Mouse (Mus musculus): ENCODE results near the gene Atxn7.
"Not testable (repeated sequence)": the region's sequence is repeated elsewhere in the genome, so short reads cannot be mapped to it uniquely, and the experiment has no call there.

The Atxn7 gene

GRCm38 (mm10) chr14:13961401-13962112, at the start of gene Atxn7, which contains the start of gene Thoc7:
TSS of gene Atxn7 (plus strand) at chr14:13961440.
TSS of gene Thoc7 (minus strand) at chr14:13961852.
- peak; percentile 23 to 31 for DNase-seq (ENCODE audit: low spot score in 2 of 2)

- DNase-seq (ENCODE audit: low spot score in 2 of 2): no peak
These were observed 46.7 kb upstream of the Atxn7 start, which contains the start of gene Gm281 for GRCm38 (mm10) chr14:13914387-13915082. TSS of gene Gm281 (minus strand) at chr14:13914478.

GRCm38 (mm10) chr14:13915207-13915606, 46.0 kb upstream of the Atxn7 start:
- peak in 1 of 2 experiments; percentile 6 for DNase-seq (ENCODE audit: low spot score in 2 of 2)

GRCm38 (mm10) chr14:13917208-13917607, 44.0 kb upstream of the Atxn7 start:
- no peak for DNase-seq (ENCODE audit: low spot score in 2 of 2)

- peak; percentile 68 to 82 for DNase-seq (ENCODE audit: low spot score in 2 of 2)
These were observed 43.6 kb upstream of the Atxn7 start for GRCm38 (mm10) chr14:13917630-13918029.

GRCm38 (mm10) chr14:13933290-13934051, 27.8 kb upstream of the Atxn7 start:
- no peak for DNase-seq (ENCODE audit: low spot score in 2 of 2)

- no peak for DNase-seq (ENCODE audit: low spot score in 2 of 2)
These were observed 27.2 kb upstream of the Atxn7 start for GRCm38 (mm10) chr14:13934052-13934371.

- DNase-seq (ENCODE audit: low spot score in 2 of 2): no peak
These were observed 16.6 kb upstream of the Atxn7 start for GRCm38 (mm10) chr14:13944686-13945085.

- DNase-seq (ENCODE audit: low spot score in 2 of 2): no peak
These were observed 12.9 kb upstream of the Atxn7 start for GRCm38 (mm10) chr14:13948345-13948744.

- no peak for DNase-seq (ENCODE audit: low spot score in 2 of 2)
These were observed 10.8 kb upstream of the Atxn7 start for GRCm38 (mm10) chr14:13950401-13950800.

- DNase-seq (ENCODE audit: low spot score in 2 of 2): not testable (repeated sequence)
These were observed 9.1 kb upstream of the Atxn7 start for GRCm38 (mm10) chr14:13952151-13952550.

- peak; percentile 12 to 14 for DNase-seq (ENCODE audit: low spot score in 2 of 2)
These were observed 1.2 kb upstream of the Atxn7 start for GRCm38 (mm10) chr14:13960079-13960478.

GRCm38 (mm10) chr14:13960482-13961325, 536 bp upstream of the Atxn7 start:
- DNase-seq (ENCODE audit: low spot score in 2 of 2): peak; percentile 45 to 68

GRCm38 (mm10) chr14:13962476-13962875, 1.2 kb downstream of the Atxn7 start:
- no peak for DNase-seq (ENCODE audit: low spot score in 2 of 2)

GRCm38 (mm10) chr14:13963527-13963926, 2.3 kb downstream of the Atxn7 start:
- DNase-seq (ENCODE audit: low spot score in 2 of 2): no peak

- no peak for DNase-seq (ENCODE audit: low spot score in 2 of 2)
These were observed 6.4 kb downstream of the Atxn7 start for GRCm38 (mm10) chr14:13967607-13968006.

GRCm38 (mm10) chr14:13968476-13968875, 7.2 kb downstream of the Atxn7 start:
- no peak for DNase-seq (ENCODE audit: low spot score in 2 of 2)

- no peak for DNase-seq (ENCODE audit: low spot score in 2 of 2)
These were observed 9.3 kb downstream of the Atxn7 start for GRCm38 (mm10) chr14:13970513-13970912.

- no peak for DNase-seq (ENCODE audit: low spot score in 2 of 2)
These were observed 10.5 kb downstream of the Atxn7 start for GRCm38 (mm10) chr14:13971644-13972234.

GRCm38 (mm10) chr14:13977498-13977897, 16.3 kb downstream of the Atxn7 start:
- no peak for DNase-seq (ENCODE audit: low spot score in 2 of 2)

- peak in 1 of 2 experiments; percentile 7 for DNase-seq (ENCODE audit: low spot score in 2 of 2)
These were observed 20.0 kb downstream of the Atxn7 start for GRCm38 (mm10) chr14:13981286-13981685.

All from right cerebral cortex, adult 2 months (tissue).